Mouse (Mus musculus): ENCODE measurements around the gene Serf1. TPM values are rescaled to one million over a fixed set of nuclear protein-coding genes. Genes with fewer than 3 reads are reported as not detected.

The Serf1 gene
- polyA plus RNA-seq (2016; fragmentation: Nextera tagmentation; extraction: Ambion mirVana) = 141 and 142 TPM in 2 replicates

GRCm38 (mm10) chr13:100107652-100108472 is at the start of gene Serf1:
TSS of gene Serf1 (plus strand) at chr13:100108012.
- peak within 1 kb of the TSS; percentile 78 for H3K4me3 ChIP-seq
- H3K27ac ChIP-seq = peak within 1 kb of the TSS; percentile 88
- WGBS = 1% methylated on average over 74 of the region's 76 CpGs
- no peaks in the 10 kb centered on the region for H3K9me3 ChIP-seq
- H3K4me1 ChIP-seq = peaks cover 29% of the 10 kb centered on the region
- H3K36me3 ChIP-seq (replicated peaks) = peaks cover 8% of the 10 kb centered on the region
- DNase-seq (ENCODE audit: extremely low spot score, low spot score) = peak; percentile 81
- no peaks in the 10 kb centered on the region for H3K27me3 ChIP-seq (ENCODE audit: poor library complexity, severe bottlenecking)

GRCm38 (mm10) chr13:100063936-100064335 is 43.9 kb upstream of the Serf1 start:
- peaks cover 99% of the 10 kb centered on the region for H3K36me3 ChIP-seq (replicated peaks)
- H3K4me1 ChIP-seq = no peaks in the 10 kb centered on the region
- no peaks in the 10 kb centered on the region for H3K9me3 ChIP-seq
- no peak for DNase-seq (ENCODE audit: extremely low spot score, low spot score)
- H3K4me3 ChIP-seq = no peak overlapping the region
- H3K27ac ChIP-seq = no peak overlapping the region
- WGBS = 98% methylated on average over 3 of the region's 3 CpGs
- no peaks in the 10 kb centered on the region for H3K27me3 ChIP-seq (ENCODE audit: poor library complexity, severe bottlenecking)

GRCm38 (mm10) chr13:100067821-100068220 is 40.0 kb upstream of the Serf1 start:
- no peak overlapping the region for H3K27ac ChIP-seq
- H3K4me1 ChIP-seq = no peaks in the 10 kb centered on the region
- WGBS = 93% methylated on average over 6 of the region's 6 CpGs
- H3K36me3 ChIP-seq (replicated peaks) = peaks cover 93% of the 10 kb centered on the region
- H3K27me3 ChIP-seq (ENCODE audit: poor library complexity, severe bottlenecking) = no peaks in the 10 kb centered on the region
- H3K9me3 ChIP-seq = no peaks in the 10 kb centered on the region
- no peak for DNase-seq (ENCODE audit: extremely low spot score, low spot score)
- H3K4me3 ChIP-seq = no peak overlapping the region

- Histone ChIP-seq H3K4me3 (no peak overlapping the region), H3K27me3 (ENCODE audit: poor library complexity, severe bottlenecking) (no peaks in the 10 kb centered on the region), H3K9me3 (no peaks in the 10 kb centered on the region), H3K4me1 (no peaks in the 10 kb centered on the region), H3K27ac (no peak overlapping the region), H3K36me3 (replicated peaks) (peaks cover 95% of the 10 kb centered on the region)
- DNase-seq (ENCODE audit: extremely low spot score, low spot score) = no peak
- WGBS = 90% methylated on average over 8 of the region's 8 CpGs
Observed at GRCm38 (mm10) chr13:100071473-100071872, 36.3 kb upstream of the Serf1 start.

- Histone ChIP-seq H3K4me1 (peaks cover 17% of the 10 kb centered on the region), H3K36me3 (replicated peaks) (peaks cover 52% of the 10 kb centered on the region), H3K9me3 (no peaks in the 10 kb centered on the region), H3K27me3 (ENCODE audit: poor library complexity, severe bottlenecking) (no peaks in the 10 kb centered on the region), H3K27ac (no peak overlapping the region), H3K4me3 (no peak overlapping the region)
- WGBS = 91% methylated on average over 6 of the region's 6 CpGs
- no peak for DNase-seq (ENCODE audit: extremely low spot score, low spot score)
Observed at GRCm38 (mm10) chr13:100098808-100099207, 9.0 kb upstream of the Serf1 start.

- Histone ChIP-seq H3K9me3 (no peaks in the 10 kb centered on the region), H3K4me1 (peaks cover 31% of the 10 kb centered on the region), H3K36me3 (replicated peaks) (peaks cover 9% of the 10 kb centered on the region), H3K27me3 (ENCODE audit: poor library complexity, severe bottlenecking) (no peaks in the 10 kb centered on the region), H3K27ac (peak overlapping the region; percentile 93), H3K4me3 (peak overlapping the region; percentile 98)
- 9% methylated on average over 15 of the region's 15 CpGs for WGBS
- DNase-seq (ENCODE audit: extremely low spot score, low spot score) = no peak
Observed at GRCm38 (mm10) chr13:100103052-100103658, 4.7 kb upstream of the Serf1 start.

- Histone ChIP-seq H3K27ac (peak within 1 kb of the TSS; percentile 93), H3K27me3 (ENCODE audit: poor library complexity, severe bottlenecking) (no peaks in the 10 kb centered on the region), H3K9me3 (no peaks in the 10 kb centered on the region), H3K4me1 (peaks cover 37% of the 10 kb centered on the region), H3K36me3 (replicated peaks) (peaks cover 3% of the 10 kb centered on the region), H3K4me3 (peak within 1 kb of the TSS; percentile 98)
- DNase-seq (ENCODE audit: extremely low spot score, low spot score) = peak; percentile 92
- under 1% methylated on average over 43 of the region's 44 CpGs for WGBS
Observed at GRCm38 (mm10) chr13:100103748-100104254, 4.0 kb upstream of the Serf1 start, which contains the start of gene Bdp1. TSS of gene Bdp1 (minus strand) at chr13:100104070.

GRCm38 (mm10) chr13:100112218-100112972 is 4.6 kb downstream of the Serf1 start:
- peaks cover 24% of the 10 kb centered on the region for H3K36me3 ChIP-seq (replicated peaks)
- no peak overlapping the region for H3K27ac ChIP-seq
- no peaks in the 10 kb centered on the region for H3K9me3 ChIP-seq
- no peak overlapping the region for H3K4me3 ChIP-seq
- no peak for DNase-seq (ENCODE audit: extremely low spot score, low spot score)
- H3K4me1 ChIP-seq = peaks cover 19% of the 10 kb centered on the region
- WGBS = 57% methylated on average over 5 of the region's 5 CpGs
- no peaks in the 10 kb centered on the region for H3K27me3 ChIP-seq (ENCODE audit: poor library complexity, severe bottlenecking)

- 85% methylated on average over 3 of the region's 3 CpGs for WGBS
- peak overlapping the region; percentile 97 for H3K4me3 ChIP-seq
- DNase-seq (ENCODE audit: extremely low spot score, low spot score) = no peak
- H3K36me3 ChIP-seq (replicated peaks) = peaks cover 23% of the 10 kb centered on the region
- peaks cover 17% of the 10 kb centered on the region for H3K4me1 ChIP-seq
- no peaks in the 10 kb centered on the region for H3K27me3 ChIP-seq (ENCODE audit: poor library complexity, severe bottlenecking)
- no peaks in the 10 kb centered on the region for H3K9me3 ChIP-seq
- H3K27ac ChIP-seq = peak overlapping the region; percentile 82
Observed at GRCm38 (mm10) chr13:100123970-100124369, 16.2 kb downstream of the Serf1 start.

- H3K4me1 ChIP-seq = peaks cover 17% of the 10 kb centered on the region
- H3K27me3 ChIP-seq (ENCODE audit: poor library complexity, severe bottlenecking) = no peaks in the 10 kb centered on the region
- H3K36me3 ChIP-seq (replicated peaks) = peaks cover 30% of the 10 kb centered on the region
- peak; percentile 91 for DNase-seq (ENCODE audit: extremely low spot score, low spot score)
- 4% methylated on average over 42 of the region's 42 CpGs for WGBS
- peak within 1 kb of the TSS; percentile 97 for H3K4me3 ChIP-seq
- no peaks in the 10 kb centered on the region for H3K9me3 ChIP-seq
- H3K27ac ChIP-seq = peak within 1 kb of the TSS; percentile 82
Observed at GRCm38 (mm10) chr13:100124423-100125257, 16.8 kb downstream of the Serf1 start, which contains the start of gene Smn1. TSS of gene Smn1 (plus strand) at chr13:100124852.

GRCm38 (mm10) chr13:100125258-100125643 is 17.4 kb downstream of the Serf1 start:
- 5% methylated on average over 10 of the region's 10 CpGs for WGBS
- no peak for DNase-seq (ENCODE audit: extremely low spot score, low spot score)
- H3K9me3 ChIP-seq = no peaks in the 10 kb centered on the region
- peaks cover 35% of the 10 kb centered on the region for H3K36me3 ChIP-seq (replicated peaks)
- H3K27me3 ChIP-seq (ENCODE audit: poor library complexity, severe bottlenecking) = no peaks in the 10 kb centered on the region
- peaks cover 17% of the 10 kb centered on the region for H3K4me1 ChIP-seq
- peak overlapping the region; percentile 82 for H3K27ac ChIP-seq
- peak overlapping the region; percentile 97 for H3K4me3 ChIP-seq
